Mouse (Mus musculus) bone marrow macrophage, adult 2 months (primary cell): ENCODE measurements at regions not wholly inside any gene's neighbourhood (a gene's known extent, or its start where the extent isn't known, plus 50 kb on each side); places are given as distances from the start of the nearest gene placed in this dataset.

Experiments used
- CTCF ChIP-seq: IDR thresholded peaks from 2 replicates; pipeline ENCODE4 v1.5.1; 2012; ENCODE audit warnings: low read depth, mild to moderate bottlenecking, low read length, moderate library complexity
- POLR2A ChIP-seq: IDR thresholded peaks from 2 replicates; pipeline ENCODE4 v1.6.1; 2012; ENCODE audit warnings: mild to moderate bottlenecking, low read depth, low read length, borderline replicate concordance

GRCm38 (mm10) chr4:34391499-34391898 lies 159.2 kb upstream of the Akirin2 start:
- TF ChIP-seq POLR2A (no peak), CTCF (no peak)
